Comparison of ENCODE assay signal across 9 mouse cellular contexts in the genomic region with DNA sequence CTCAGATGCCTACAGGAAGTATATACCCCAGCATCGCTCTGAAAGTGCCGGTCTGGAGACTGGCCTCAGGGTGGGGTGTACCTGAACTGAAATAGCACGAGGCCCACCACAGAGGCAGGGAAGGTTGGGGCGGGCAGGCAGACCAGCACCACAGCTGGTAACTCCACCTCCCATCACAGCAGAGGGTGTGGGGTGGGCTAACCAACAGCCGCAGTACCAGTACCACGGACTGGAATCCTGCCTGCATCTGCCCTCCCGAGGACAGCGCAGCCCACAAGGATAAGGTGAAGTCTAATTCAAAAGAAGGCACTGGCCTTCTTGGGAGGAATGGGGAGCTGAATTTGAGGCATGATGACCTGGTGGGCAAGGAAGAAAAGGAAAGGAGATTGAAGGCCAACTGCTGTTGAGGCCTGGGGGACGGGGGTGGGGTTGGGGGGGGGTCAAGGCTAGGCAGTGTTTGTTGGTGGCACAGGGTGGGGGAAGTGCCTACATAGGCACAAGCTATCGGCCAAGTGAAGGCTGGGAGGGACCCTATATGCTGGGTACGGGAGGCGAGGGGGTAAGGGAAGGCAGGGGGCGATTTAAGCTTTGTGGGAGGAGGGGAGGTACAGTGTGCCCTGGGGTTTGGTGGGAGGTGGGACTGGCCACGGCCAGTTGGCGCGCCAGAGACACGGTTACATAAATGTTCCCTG. TPM values are rescaled to one million over a fixed set of nuclear protein-coding genes. Genes with fewer than 3 reads are reported as not detected.
DNase-seq lines count a peak whose midpoint lies in the region; ATAC-seq and TF ChIP-seq lines count a peak whose summit lies in the region.
"Had no signal": no experiment of that assay in that cellular context is flagged by ENCODE, and none has a peak within 500 bp of the region (broad histone marks: within the 10 kb centered on the region; RNA-seq: fewer than 3 reads in every experiment).

No protein-coding gene starts in this region.

- DNase-seq in heart, embryonic 10.5 days (ENCODE audit: low spot score) = no peak
- DNase-seq in heart, adult 9 months (ENCODE audit: low spot score in 2 of 2) = no peak
- peak; percentile 35 for DNase-seq in MEL (ENCODE audit: low read depth, low spot score)
- no peak for DNase-seq in liver, embryonic 11.5 days (ENCODE audit: low spot score)
- peak; percentile 55 for DNase-seq in testis, postnatal 10 days (ENCODE audit: low spot score)
- DNase-seq in urinary bladder, adult 18-20 months (ENCODE audit: low spot score in 2 of 2) = no peak
- DNase-seq in ovary, postnatal 10 days (ENCODE audit: low spot score) = no peak

- TF ChIP-seq RAD21 in MEL (IDR thresholded peaks at IDR 0.05; ENCODE audit: low read depth, low read length) = no peak; the same call in 1 of the 2 replicates

- peak overlapping the region; percentile 65 for H3K27ac ChIP-seq in heart, embryonic 10.5 days
- H3K27ac ChIP-seq in MEL (ENCODE audit: control insufficient read depth, low read depth, low read length) = peak overlapping the region; percentile 88
- H3K27ac ChIP-seq in forebrain, embryonic 15.5 days (replicated peaks) = peak overlapping the region; percentile 60
- no peak overlapping the region for H3K27ac ChIP-seq in liver, embryonic 11.5 days (ENCODE audit: low read depth, low read length)

- H3K9me3 ChIP-seq in heart, embryonic 10.5 days = no peaks in the 10 kb centered on the region
- no peaks in the 10 kb centered on the region for H3K9me3 ChIP-seq in MEL (replicated peaks; ENCODE audit: insufficient read depth, low read length)
- no peaks in the 10 kb centered on the region for H3K9me3 ChIP-seq in forebrain, embryonic 15.5 days
- no peaks in the 10 kb centered on the region for H3K9me3 ChIP-seq in liver, embryonic 11.5 days (ENCODE audit: control insufficient read depth, low read length)

- peak overlapping the region; percentile 86 for H3K9ac ChIP-seq in MEL (ENCODE audit: control insufficient read depth, low read depth, low read length, poor library complexity, severe bottlenecking)
- H3K9ac ChIP-seq in forebrain, embryonic 15.5 days (replicated peaks) = peak overlapping the region; percentile 45
- peak overlapping the region; percentile 44; the same call in 1 of the 2 replicates for H3K9ac ChIP-seq in liver, embryonic 11.5 days (ENCODE audit: low read depth, low read length)

- 0 out of 4 replicates have a peak, but pooled peaks of 1 of the 2 experiments have one; percentile 35 for TF ChIP-seq EP300 in MEL (IDR thresholded peaks at IDR 0.05; ENCODE audit: low read depth in 1 of 2, low read length in 2 of 2)

- no peak for TF ChIP-seq CTCF in MEL (IDR thresholded peaks at IDR 0.05 in 2 of 3, conservative IDR thresholded peaks at IDR 0.05 in 1 of 3; ENCODE audit: control insufficient read depth in 1 of 3, insufficient read depth in 1 of 3, low read depth in 2 of 3, low read length in 3 of 3, poor library complexity in 1 of 3, severe bottlenecking in 1 of 3)

- 0 out of 4 replicates have a peak, but pooled peaks of 1 of the 2 experiments have one; percentile 25 for TF ChIP-seq POLR2A in MEL (IDR thresholded peaks at IDR 0.05; ENCODE audit: control insufficient read depth in 1 of 2, insufficient read depth in 1 of 2, low read depth in 1 of 2, low read length in 2 of 2, poor library complexity in 1 of 2)

- H3K36me3 ChIP-seq in heart, embryonic 10.5 days = peaks cover 2% of the 10 kb centered on the region; the same call in 1 of the 2 replicates
- H3K36me3 ChIP-seq in MEL (ENCODE audit: control insufficient read depth in 1 of 2, insufficient read depth in 2 of 2, low read length in 2 of 2) = peaks cover 0 to 12% of the 10 kb centered on the region in 2 experiments; a peak in 2 of 4 replicates
- no peaks in the 10 kb centered on the region for H3K36me3 ChIP-seq in forebrain, embryonic 15.5 days
- 0 out of 2 replicates have a peak, but pooled peaks cover under 1% of the 10 kb centered on the region for H3K36me3 ChIP-seq in liver, embryonic 11.5 days (ENCODE audit: control insufficient read depth, insufficient read depth, low read length)

- H3K4me2 ChIP-seq in forebrain, embryonic 15.5 days (replicated peaks) = peak overlapping the region; percentile 58
- H3K4me2 ChIP-seq in liver, embryonic 11.5 days = peak overlapping the region; percentile 75

- H3K4me3 ChIP-seq in heart, embryonic 10.5 days = peak overlapping the region; percentile 52
- H3K4me3 ChIP-seq in MEL (ENCODE audit: control insufficient read depth in 1 of 2, insufficient read depth in 1 of 2, low read depth in 2 of 2, low read length in 2 of 2) = peak overlapping the region; percentile 24 to 72; a peak in 3 of 4 replicates
- peak overlapping the region; percentile 31 for H3K4me3 ChIP-seq in forebrain, embryonic 15.5 days
- peak overlapping the region; percentile 37 for H3K4me3 ChIP-seq in liver, embryonic 11.5 days (ENCODE audit: low read depth, low read length)

- H3K4me1 ChIP-seq in heart, embryonic 10.5 days = peaks cover 33% of the 10 kb centered on the region
- peaks cover 10 to 19% of the 10 kb centered on the region in 2 experiments; a peak in 3 of 4 replicates for H3K4me1 ChIP-seq in MEL (ENCODE audit: control insufficient read depth in 1 of 2, insufficient read depth in 2 of 2, low read length in 2 of 2)
- H3K4me1 ChIP-seq in forebrain, embryonic 15.5 days = peaks cover 72% of the 10 kb centered on the region
- H3K4me1 ChIP-seq in liver, embryonic 11.5 days (replicated peaks; ENCODE audit: control insufficient read depth, insufficient read depth, low read length) = peaks cover 11% of the 10 kb centered on the region

- peaks cover 23% of the 10 kb centered on the region for H3K79me2 ChIP-seq in MEL (ENCODE audit: control insufficient read depth, insufficient read depth, low read length, poor library complexity)

- 16% methylated on average over 17 of the region's 17 CpGs for WGBS in heart, embryonic 10.5 days
- WGBS in forebrain, embryonic 15.5 days = 22% methylated on average over 17 of the region's 17 CpGs
- WGBS in liver, embryonic 11.5 days = 20% methylated on average over 17 of the region's 17 CpGs

- no peaks in the 10 kb centered on the region for H3K27me3 ChIP-seq in heart, embryonic 10.5 days (ENCODE audit: insufficient read depth, poor library complexity, severe bottlenecking)
- H3K27me3 ChIP-seq in MEL (ENCODE audit: control insufficient read depth in 1 of 2, insufficient read depth in 2 of 2, low read length in 2 of 2) = no peaks in the 10 kb centered on the region
- no peaks in the 10 kb centered on the region for H3K27me3 ChIP-seq in forebrain, embryonic 15.5 days
- H3K27me3 ChIP-seq in liver, embryonic 11.5 days (replicated peaks; ENCODE audit: control insufficient read depth, insufficient read depth, low read length) = peaks cover 5% of the 10 kb centered on the region

- peak; percentile 59; the same call in 1 of the 2 replicates for ATAC-seq in forebrain, embryonic 15.5 days (replicated peaks)
- peak; percentile 4; the same call in 1 of the 2 replicates for ATAC-seq in liver, embryonic 11.5 days (replicated peaks; ENCODE audit: low FRiP score)

TF ChIP-seq in MEL, 35 proteins besides CTCF, POLR2A, EP300 and RAD21:
- TF ChIP-seq ELF1 (IDR thresholded peaks at IDR 0.05; ENCODE audit: low read depth, low read length) (no peak), POLR2AphosphoS5 (IDR thresholded peaks at IDR 0.05; ENCODE audit: borderline replicate concordance, low read depth, low read length) (no peak), MYB (IDR thresholded peaks at IDR 0.05; ENCODE audit: low read depth, low read length) (no peak), HCFC1 (IDR thresholded peaks at IDR 0.05; ENCODE audit: low read depth, low read length) (0 out of 2 replicates have a peak, but pooled peaks have one; percentile 1)

RNA-seq across cellular contexts. Expression of gene E030018B13Rik, which starts 20.2 kb away (rescaled TPM):
- polyA plus RNA-seq in heart, embryonic 10.5 days (2016; fragmentation: Nextera tagmentation; extraction: Ambion mirVana) = 0.18 TPM in 1 of 2 replicates, not detected in the other
- total RNA-seq in MEL (2012; rRNA removed) = not detected in 2 replicates
- under 1 TPM in 1 of 2 experiments, not detected in 1; 0.07 TPM for polyA plus RNA-seq in MEL (2012; ENCODE audit: insufficient read depth in 1 of 2, insufficient read length in 2 of 2, low read depth in 1 of 2, low replicate concordance in 2 of 2, missing spikeins in 1 of 2)
- polyA plus RNA-seq in forebrain, embryonic 15.5 days (2015; fragmentation: Nextera tagmentation; extraction: Ambion mirVana) = 0.31 and 0.39 TPM in 2 replicates
- polyA plus RNA-seq in liver, embryonic 11.5 days (2014; fragmentation: Nextera tagmentation; extraction: Ambion mirVana) = 0.25 TPM in 1 of 2 replicates, not detected in the other
- polyA plus RNA-seq: large intestine, adult 2 months had no signal

RNA-seq across cellular contexts. Expression of gene Klf13, which starts 42.3 kb away (rescaled TPM):
- 17.3 and 18.3 TPM in 2 replicates for polyA plus RNA-seq in heart, embryonic 10.5 days (2016; fragmentation: Nextera tagmentation; extraction: Ambion mirVana)
- total RNA-seq in MEL (2012; rRNA removed) = 20.5 and 21.6 TPM in 2 replicates
- polyA plus RNA-seq in MEL (2012; ENCODE audit: insufficient read depth in 1 of 2, insufficient read length in 2 of 2, low read depth in 1 of 2, low replicate concordance in 2 of 2, missing spikeins in 1 of 2) = 100 to 1,000 TPM in 1 of 2 experiments, 10 to 100 TPM in 1; 26.9 to 118 TPM
- 34.7 and 34.8 TPM in 2 replicates for polyA plus RNA-seq in forebrain, embryonic 15.5 days (2015; fragmentation: Nextera tagmentation; extraction: Ambion mirVana)
- 20.0 and 20.9 TPM in 2 replicates for polyA plus RNA-seq in liver, embryonic 11.5 days (2014; fragmentation: Nextera tagmentation; extraction: Ambion mirVana)

Comparison
In these comparisons a context has a peak if more than half of its experiments do, and no peak if none do; other contexts are left out.
1. DNase-seq: peak in MEL (single experiment) and testis, postnatal 10 days (single experiment); none in heart, embryonic 10.5 days (single experiment), heart, adult 9 months (0 of 2), liver, embryonic 11.5 days (single experiment), urinary bladder, adult 18-20 months (0 of 2) and ovary, postnatal 10 days (single experiment).
2. Peak in every context shown above with its lines, with median percentiles within 50 percentile points of each other: H3K4me3 ChIP-seq and H3K9ac ChIP-seq.